ENCODE assay signal across 8 mouse cellular contexts in genomic region chr7:29316976-29317375, GRCm38 (mm10). TPM values are rescaled to one million over a fixed set of nuclear protein-coding genes. Genes with fewer than 3 reads are reported as not detected.
DNase-seq lines count a peak whose midpoint lies in the region; ATAC-seq and TF ChIP-seq lines count a peak whose summit lies in the region.
"Had no signal": no experiment of that assay in that cellular context is flagged by ENCODE, and none has a peak within 500 bp of the region (broad histone marks: within the 10 kb centered on the region; RNA-seq: fewer than 3 reads in every experiment).

No protein-coding gene starts in this region.

- peak overlapping the region; percentile 3; the same call in 1 of the 2 replicates for H3K4me3 ChIP-seq in embryonic facial prominence, embryonic 15.5 days (replicated peaks)
- H3K4me3 ChIP-seq in intestine, postnatal 0 days (ENCODE audit: low read depth, low read length) = no peak overlapping the region
- no peak overlapping the region; the same call in 1 of the 2 replicates for H3K4me3 ChIP-seq in stomach, embryonic 15.5 days (replicated peaks)

- peaks cover 81% of the 10 kb centered on the region for H3K4me1 ChIP-seq in embryonic facial prominence, embryonic 15.5 days
- H3K4me1 ChIP-seq in intestine, postnatal 0 days (replicated peaks; ENCODE audit: control insufficient read depth, insufficient read depth, low read length) = peaks cover 6% of the 10 kb centered on the region; the same call in 1 of the 2 replicates
- peaks cover 50% of the 10 kb centered on the region for H3K4me1 ChIP-seq in stomach, embryonic 15.5 days

- H3K9ac ChIP-seq in embryonic facial prominence, embryonic 15.5 days = no peak overlapping the region
- H3K9ac ChIP-seq in intestine, postnatal 0 days (ENCODE audit: low read depth, low read length) = no peak overlapping the region
- H3K9ac ChIP-seq in stomach, embryonic 15.5 days = no peak overlapping the region

- peak overlapping the region; percentile 93 for H3K27ac ChIP-seq in embryonic facial prominence, embryonic 15.5 days (replicated peaks)
- no peak overlapping the region for H3K27ac ChIP-seq in intestine, postnatal 0 days (ENCODE audit: low read depth, low read length)
- peak overlapping the region; percentile 82 for H3K27ac ChIP-seq in stomach, embryonic 15.5 days
- H3K27ac ChIP-seq: macrophage had no signal

- ATAC-seq in embryonic facial prominence, embryonic 15.5 days (ENCODE audit: insufficient number of reproducible peaks, low FRiP score, low TSS enrichment, low read depth) = peak; percentile 69
- ATAC-seq in intestine, postnatal 0 days = no peak
- peak; percentile 44; the same call in 1 of the 2 replicates for ATAC-seq in stomach, embryonic 15.5 days (ENCODE audit: insufficient read depth, low FRiP score, low read depth)

- 3% methylated on average over 10 of the region's 10 CpGs for WGBS in embryonic facial prominence, embryonic 15.5 days
- WGBS in intestine, postnatal 0 days = 7% methylated on average over 10 of the region's 10 CpGs
- WGBS in stomach, embryonic 15.5 days = 8% methylated on average over 10 of the region's 10 CpGs

- H3K36me3 ChIP-seq in embryonic facial prominence, embryonic 15.5 days = no peaks in the 10 kb centered on the region
- peaks cover 13% of the 10 kb centered on the region; the same call in 1 of the 2 replicates for H3K36me3 ChIP-seq in intestine, postnatal 0 days (ENCODE audit: control insufficient read depth, insufficient read depth)
- no peaks in the 10 kb centered on the region for H3K36me3 ChIP-seq in stomach, embryonic 15.5 days

- peak; percentile 45 for TF ChIP-seq CTCF in intestine, postnatal 0 days (IDR thresholded peaks at IDR 0.05; ENCODE audit: low read depth)

- H3K4me2 ChIP-seq in embryonic facial prominence, embryonic 15.5 days (replicated peaks) = peak overlapping the region; percentile 47
- peak overlapping the region; percentile 49; the same call in 1 of the 2 replicates for H3K4me2 ChIP-seq in intestine, postnatal 0 days (replicated peaks; ENCODE audit: low read depth)
- H3K4me2 ChIP-seq in stomach, embryonic 15.5 days = peak overlapping the region; percentile 44

- no peaks in the 10 kb centered on the region for H3K27me3 ChIP-seq in embryonic facial prominence, embryonic 15.5 days
- no peaks in the 10 kb centered on the region for H3K27me3 ChIP-seq in intestine, postnatal 0 days (replicated peaks; ENCODE audit: control insufficient read depth, insufficient read depth, low read length)
- H3K27me3 ChIP-seq in stomach, embryonic 15.5 days (replicated peaks) = no peaks in the 10 kb centered on the region

- H3K9me3 ChIP-seq in embryonic facial prominence, embryonic 15.5 days (replicated peaks) = no peaks in the 10 kb centered on the region
- H3K9me3 ChIP-seq in intestine, postnatal 0 days (ENCODE audit: control insufficient read depth) = no peaks in the 10 kb centered on the region
- no peaks in the 10 kb centered on the region for H3K9me3 ChIP-seq in stomach, embryonic 15.5 days

- DNase-seq in ES-CJ7 (ENCODE audit: low read depth, low spot score) (peak; percentile 80), MN1 (ENCODE audit: low spot score) (peak; percentile 48)
- DNase-seq in lung, postnatal 36 days = peak; percentile 50
- no peak for DNase-seq in urinary bladder, postnatal 25 days (ENCODE audit: low spot score)

RNA-seq across cellular contexts. Expression of gene Dpf1, which starts 13.2 kb away (rescaled TPM):
- polyA plus RNA-seq in embryonic facial prominence, embryonic 15.5 days (2015; fragmentation: Nextera tagmentation; extraction: Ambion mirVana) = 14.4 and 20.4 TPM in 2 replicates
- polyA plus RNA-seq in intestine, postnatal 0 days (2015; fragmentation: Nextera tagmentation; extraction: Ambion mirVana) = 1.7 TPM in 2 replicates
- 7.6 and 8.2 TPM in 2 replicates for polyA plus RNA-seq in stomach, embryonic 15.5 days (2015; fragmentation: Nextera tagmentation; extraction: Ambion mirVana)

RNA-seq across cellular contexts. Expression of gene Ppp1r14a, which starts 27.9 kb away (rescaled TPM):
- 17.3 and 18.1 TPM in 2 replicates for polyA plus RNA-seq in embryonic facial prominence, embryonic 15.5 days (2015; fragmentation: Nextera tagmentation; extraction: Ambion mirVana)
- 35.2 and 37.0 TPM in 2 replicates for polyA plus RNA-seq in intestine, postnatal 0 days (2015; fragmentation: Nextera tagmentation; extraction: Ambion mirVana)
- polyA plus RNA-seq in stomach, embryonic 15.5 days (2015; fragmentation: Nextera tagmentation; extraction: Ambion mirVana) = 42.7 and 56.7 TPM in 2 replicates
- polyA plus RNA-seq: macrophage had no signal

RNA-seq across cellular contexts. Expression of gene Spint2, which starts 35.3 kb away (rescaled TPM):
- 212 and 261 TPM in 2 replicates for polyA plus RNA-seq in embryonic facial prominence, embryonic 15.5 days (2015; fragmentation: Nextera tagmentation; extraction: Ambion mirVana)
- 685 and 722 TPM in 2 replicates for polyA plus RNA-seq in intestine, postnatal 0 days (2015; fragmentation: Nextera tagmentation; extraction: Ambion mirVana)
- 525 and 574 TPM in 2 replicates for polyA plus RNA-seq in stomach, embryonic 15.5 days (2015; fragmentation: Nextera tagmentation; extraction: Ambion mirVana)
